Mouse (Mus musculus): ENCODE results near the gene Cntnap1. TPM values are rescaled to one million over a fixed set of nuclear protein-coding genes. Genes with fewer than 3 reads are reported as not detected.

The Cntnap1 gene
- total and polyA plus RNA-seq, 2 experiments from 2014 or later = 3.2 to 15.0 TPM

DNA sequence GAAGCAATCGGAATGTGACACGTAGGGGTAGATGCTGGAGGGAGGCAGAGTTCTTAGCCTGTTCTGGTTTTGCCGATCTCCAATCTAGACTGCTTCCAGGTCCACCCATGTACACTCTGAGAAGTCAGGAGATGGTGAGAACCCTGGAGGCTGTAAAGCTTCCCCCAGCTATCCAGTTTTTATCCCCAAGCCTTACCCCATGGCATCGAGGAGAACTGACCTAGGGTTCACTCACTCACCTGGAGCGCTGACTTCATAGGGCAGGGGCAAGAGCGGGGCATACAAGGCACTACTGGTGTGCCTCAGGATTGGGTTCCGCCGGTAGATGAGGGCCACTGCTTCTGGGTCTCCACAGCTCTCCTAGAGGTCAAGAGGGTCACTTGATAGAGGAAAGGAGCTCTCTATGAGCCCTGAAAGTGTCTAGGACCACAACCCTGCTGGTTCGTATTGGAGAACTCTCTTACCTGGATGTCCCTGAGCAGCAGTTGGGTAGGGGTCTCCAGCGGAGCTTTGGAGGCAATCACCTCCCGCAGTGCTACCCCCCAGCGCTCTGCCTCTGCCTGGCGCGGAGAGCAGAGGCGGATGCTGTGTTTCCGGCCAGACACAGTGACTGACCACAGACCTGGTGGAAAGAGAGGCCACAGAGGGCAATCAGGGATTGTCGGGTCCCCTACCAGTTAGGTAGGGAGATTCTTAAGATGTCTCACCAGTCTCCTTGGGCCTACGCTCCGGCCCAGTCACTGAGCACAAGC, 2.9 kb upstream of the Cntnap1 start:
- H3K27ac ChIP-seq (ENCODE audit: low read depth, low read length) = no peak overlapping the region
- no peak for TF ChIP-seq CTCF (IDR thresholded peaks at IDR 0.05)
- no peaks in the 10 kb centered on the region for H3K9me3 ChIP-seq (ENCODE audit: low read length)
- 61% methylated on average over 19 of the region's 19 CpGs for WGBS
- peaks cover 48% of the 10 kb centered on the region for H3K27me3 ChIP-seq (ENCODE audit: insufficient read depth, low read length)
- ATAC-seq (ENCODE audit: low FRiP score) (no peak), DNase-seq (ENCODE audit: low spot score) (no peak)
- no peak overlapping the region for H3K9ac ChIP-seq (replicated peaks; ENCODE audit: low read length, poor library complexity, severe bottlenecking)
- peaks cover 31% of the 10 kb centered on the region for H3K36me3 ChIP-seq (ENCODE audit: insufficient read depth, low read length)
- H3K4me2 ChIP-seq (ENCODE audit: low read depth, low read length, poor library complexity, severe bottlenecking) = no peak overlapping the region
- H3K4me3 ChIP-seq (ENCODE audit: low read depth, low read length) = no peak overlapping the region
- H3K4me1 ChIP-seq (ENCODE audit: insufficient read depth, low read length) = peaks cover 13% of the 10 kb centered on the region; the same call in 1 of the 2 replicates

DNA sequence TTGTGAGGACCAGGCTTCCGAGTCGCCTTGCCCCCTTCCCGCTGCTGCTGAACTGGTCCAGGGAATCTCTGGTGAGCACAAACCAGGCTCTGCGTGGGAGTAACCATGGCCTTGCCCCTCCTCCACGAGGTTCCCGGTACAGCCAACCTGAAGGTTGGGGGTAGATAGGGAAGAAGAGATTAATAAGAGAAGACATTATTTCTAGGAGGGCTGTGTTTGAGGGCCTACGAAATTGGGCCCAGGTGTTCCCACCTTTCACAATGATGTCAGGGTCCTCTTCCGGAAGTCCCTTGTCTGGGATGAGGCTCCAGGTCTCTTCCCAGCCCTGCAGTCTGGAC, 2.4 kb upstream of the Cntnap1 start:
- Histone ChIP-seq H3K36me3 (ENCODE audit: insufficient read depth, low read length) (peaks cover 31% of the 10 kb centered on the region), H3K4me2 (ENCODE audit: low read depth, low read length, poor library complexity, severe bottlenecking) (no peak overlapping the region), H3K4me1 (ENCODE audit: insufficient read depth, low read length) (peaks cover 15% of the 10 kb centered on the region; the same call in 1 of the 2 replicates), H3K9ac (replicated peaks; ENCODE audit: low read length, poor library complexity, severe bottlenecking) (no peak overlapping the region), H3K27ac (ENCODE audit: low read depth, low read length) (no peak overlapping the region), H3K27me3 (ENCODE audit: insufficient read depth, low read length) (peaks cover 48% of the 10 kb centered on the region), H3K9me3 (ENCODE audit: low read length) (no peaks in the 10 kb centered on the region), H3K4me3 (ENCODE audit: low read depth, low read length) (no peak overlapping the region)
- no peak for ATAC-seq (ENCODE audit: low FRiP score)
- 58% methylated on average over 8 of the region's 8 CpGs for WGBS
- no peak for TF ChIP-seq CTCF (IDR thresholded peaks at IDR 0.05)
- DNase-seq (ENCODE audit: low spot score) = no peak

DNA sequence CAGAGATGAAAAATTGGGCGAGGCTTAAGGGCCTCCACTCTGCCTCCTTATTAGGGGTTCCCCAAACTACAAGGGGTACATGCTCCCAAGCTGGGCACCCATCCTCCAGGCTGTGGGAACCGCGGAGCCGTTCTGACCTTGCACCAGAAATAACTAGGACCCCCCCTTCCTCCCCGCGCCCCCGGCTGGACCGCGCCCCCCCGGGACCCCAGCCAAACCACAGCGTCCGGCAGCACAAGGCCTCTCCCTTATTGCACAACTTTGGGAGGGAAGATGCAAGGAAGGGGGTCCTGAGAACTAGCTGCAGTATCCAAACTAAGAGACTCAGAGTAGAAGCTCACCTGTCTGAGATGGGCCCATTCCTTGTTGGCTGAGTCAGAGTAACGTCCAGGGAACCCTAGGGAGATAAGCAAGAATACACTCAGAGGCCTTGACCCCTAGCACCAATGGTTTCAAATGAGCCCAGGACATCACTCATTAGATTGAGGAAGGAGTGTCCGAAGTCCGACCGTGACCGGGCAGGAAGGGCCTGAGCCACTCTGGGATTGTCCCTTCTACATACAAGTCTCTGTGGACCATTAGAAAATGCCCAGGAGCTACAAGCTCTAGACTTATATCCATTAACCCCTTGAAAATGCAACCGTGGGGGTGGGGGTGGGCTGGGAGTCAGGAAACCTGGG, 1.9 kb upstream of the Cntnap1 start:
- no peak for DNase-seq (ENCODE audit: low spot score)
- no peak for ATAC-seq (ENCODE audit: low FRiP score)
- no peak overlapping the region for H3K27ac ChIP-seq (ENCODE audit: low read depth, low read length)
- H3K4me1 ChIP-seq (ENCODE audit: insufficient read depth, low read length) = peaks cover 18% of the 10 kb centered on the region; the same call in 1 of the 2 replicates
- no peaks in the 10 kb centered on the region for H3K9me3 ChIP-seq (ENCODE audit: low read length)
- H3K9ac ChIP-seq (replicated peaks; ENCODE audit: low read length, poor library complexity, severe bottlenecking) = no peak overlapping the region
- TF ChIP-seq CTCF (IDR thresholded peaks at IDR 0.05) = no peak
- 71% methylated on average over 18 of the region's 18 CpGs for WGBS
- H3K27me3 ChIP-seq (ENCODE audit: insufficient read depth, low read length) = peaks cover 45% of the 10 kb centered on the region
- no peak overlapping the region for H3K4me3 ChIP-seq (ENCODE audit: low read depth, low read length)
- peak overlapping the region; percentile 91; the same call in 1 of the 2 replicates for H3K4me2 ChIP-seq (ENCODE audit: low read depth, low read length, poor library complexity, severe bottlenecking)
- H3K36me3 ChIP-seq (ENCODE audit: insufficient read depth, low read length) = peaks cover 31% of the 10 kb centered on the region

DNA sequence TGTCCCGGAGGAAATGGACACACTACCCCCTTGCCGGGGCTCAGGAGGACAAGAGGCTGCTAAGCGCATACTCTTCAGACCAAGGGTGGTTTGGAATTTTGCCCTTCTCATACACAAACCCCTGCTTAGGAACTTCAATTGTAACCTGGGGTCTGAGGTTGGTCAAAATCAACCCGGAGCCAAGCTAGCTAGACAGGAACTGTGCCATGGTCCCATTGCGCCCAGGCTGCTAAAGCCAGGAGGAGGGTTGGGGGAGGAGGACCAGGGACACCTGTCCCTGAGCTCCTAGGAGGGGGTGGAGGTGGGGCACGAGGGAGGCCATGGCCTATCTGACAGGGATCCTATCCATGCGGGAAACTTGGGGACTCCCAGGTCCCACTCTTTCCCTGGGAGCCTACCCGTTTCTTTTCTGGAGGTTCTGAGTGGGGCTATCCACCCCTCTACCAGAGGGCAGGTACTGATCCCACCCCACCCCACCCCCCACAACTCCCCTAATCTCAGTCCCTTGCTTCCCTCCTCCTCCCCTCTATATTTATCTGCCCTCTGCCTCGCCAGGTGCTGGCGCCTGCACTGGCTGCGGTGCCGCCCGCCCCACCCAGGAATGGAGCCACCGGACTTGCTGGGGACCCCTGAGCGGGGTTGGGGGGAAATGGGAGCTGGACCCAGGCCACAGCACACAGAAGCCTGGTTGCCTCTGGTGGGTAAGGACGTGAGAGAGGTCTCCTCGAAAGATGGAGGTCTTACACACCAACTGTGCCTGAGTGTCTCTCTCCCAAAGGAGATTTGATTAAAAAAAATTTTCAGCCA, 819 bp upstream of the Cntnap1 start:
- no peaks in the 10 kb centered on the region for H3K9me3 ChIP-seq (ENCODE audit: low read length)
- DNase-seq (ENCODE audit: low spot score) (no peak), ATAC-seq (ENCODE audit: low FRiP score) (no peak)
- peaks cover 26% of the 10 kb centered on the region for H3K36me3 ChIP-seq (ENCODE audit: insufficient read depth, low read length)
- WGBS = 16% methylated on average over 17 of the region's 17 CpGs
- peaks cover 42% of the 10 kb centered on the region for H3K27me3 ChIP-seq (ENCODE audit: insufficient read depth, low read length)
- peaks cover 23% of the 10 kb centered on the region for H3K4me1 ChIP-seq (ENCODE audit: insufficient read depth, low read length)
- TF ChIP-seq CTCF (IDR thresholded peaks at IDR 0.05) = no peak
- no peak overlapping the region for H3K27ac ChIP-seq (ENCODE audit: low read depth, low read length)
- 0 out of 2 replicates have a peak overlapping the region, but pooled peaks have one; percentile 14 for H3K9ac ChIP-seq (replicated peaks; ENCODE audit: low read length, poor library complexity, severe bottlenecking)
- H3K4me2 ChIP-seq (ENCODE audit: low read depth, low read length, poor library complexity, severe bottlenecking) = peak overlapping the region; percentile 91
- peak overlapping the region; percentile 65 for H3K4me3 ChIP-seq (ENCODE audit: low read depth, low read length)

DNA sequence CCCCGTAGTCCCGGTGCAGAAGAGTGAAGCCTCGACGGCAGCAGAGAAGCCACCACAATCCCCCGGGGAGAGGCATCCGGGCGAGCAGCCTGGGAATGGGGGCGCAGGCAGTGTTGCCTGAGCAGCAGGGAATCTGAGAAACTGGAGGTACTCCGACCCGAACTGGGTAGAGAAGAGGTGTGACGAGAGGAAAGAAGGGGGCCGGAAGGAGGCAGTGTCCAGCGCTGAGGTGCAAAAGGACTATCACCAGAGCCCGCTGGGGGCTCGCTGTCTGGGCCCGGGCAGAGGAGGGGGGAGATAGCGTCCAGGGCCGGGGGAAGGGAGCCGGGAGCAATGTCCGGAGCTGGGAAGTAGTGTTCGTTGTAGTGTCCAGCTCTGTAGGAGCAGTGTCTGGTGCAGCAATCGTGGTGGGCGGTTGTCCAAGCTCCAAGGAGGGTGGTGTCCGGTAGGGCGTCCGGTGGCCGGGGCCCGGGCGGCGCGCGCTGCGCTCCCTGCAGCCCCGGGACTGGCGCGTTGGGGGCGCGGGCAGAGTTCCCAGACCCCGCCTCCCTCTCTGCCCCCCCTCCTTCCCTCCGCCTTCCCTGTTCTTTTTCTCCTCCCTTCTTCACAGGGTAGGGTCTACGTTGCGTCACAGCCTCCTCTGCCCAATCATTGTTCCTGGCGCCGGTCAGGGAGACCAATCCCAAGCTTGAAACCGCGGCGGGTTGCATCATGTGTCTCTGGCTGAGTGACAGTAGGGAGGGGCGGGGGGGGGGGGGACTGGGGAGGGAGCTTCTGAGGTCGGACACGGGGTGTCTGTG, 688 bp downstream of the Cntnap1 start, which contains the start of gene Plekhh3:
Gene Plekhh3 (minus strand): TSS at position 541 of the 800 bp plus-strand sequence.
- peak; percentile 29 for TF ChIP-seq CTCF (IDR thresholded peaks at IDR 0.05)
- peak within 1 kb of the TSS; percentile 65 for H3K4me3 ChIP-seq (ENCODE audit: low read depth, low read length)
- under 1% methylated on average over 43 of the region's 50 CpGs for WGBS
- H3K27me3 ChIP-seq (ENCODE audit: insufficient read depth, low read length) = peaks cover 28% of the 10 kb centered on the region
- H3K4me1 ChIP-seq (ENCODE audit: insufficient read depth, low read length) = peaks cover 27% of the 10 kb centered on the region
- peak within 1 kb of the TSS; percentile 64 for H3K9ac ChIP-seq (replicated peaks; ENCODE audit: low read length, poor library complexity, severe bottlenecking)
- H3K4me2 ChIP-seq (ENCODE audit: low read depth, low read length, poor library complexity, severe bottlenecking) = peak within 1 kb of the TSS; percentile 91
- DNase-seq (ENCODE audit: low spot score) = peak; percentile 99
- H3K36me3 ChIP-seq (ENCODE audit: insufficient read depth, low read length) = peaks cover 15% of the 10 kb centered on the region
- H3K9me3 ChIP-seq (ENCODE audit: low read length) = no peaks in the 10 kb centered on the region
- H3K27ac ChIP-seq (ENCODE audit: low read depth, low read length) = peak within 1 kb of the TSS; percentile 74
- ATAC-seq (ENCODE audit: low FRiP score) = peak; percentile 95
